Mouse (Mus musculus): ENCODE results near the gene Ubfd1. TPM values are rescaled to one million over a fixed set of nuclear protein-coding genes. Genes with fewer than 3 reads are reported as not detected.
A peak's percentile ranks its signal among the peaks of the same experiment; 100 is the strongest.

Ubfd1 gene
- polyA plus RNA-seq, 1 experiment from 2014 or later = 16.2 TPM

GRCm38 (mm10) chr7:122046813-122047212 lies 20.2 kb upstream of the Ubfd1 start:
- H3K27ac ChIP-seq (replicated peaks) = no peak overlapping the region; the same call in 1 of the 2 replicates
- ATAC-seq (ENCODE audit: insufficient read depth) = no peak; the same call in 1 of the 2 replicates
- 22% methylated on average over 2 of the region's 2 CpGs for WGBS (ENCODE audit: insufficient replicate concordance)

GRCm38 (mm10) chr7:122048191-122048590 lies 18.8 kb upstream of the Ubfd1 start:
- Histone ChIP-seq H3K27ac (replicated peaks) (no peak overlapping the region), H3K9me3 (replicated peaks) (no peaks in the 10 kb centered on the region), H3K4me2 (no peak overlapping the region), H3K9ac (no peak overlapping the region), H3K27me3 (no peaks in the 10 kb centered on the region), H3K4me3 (replicated peaks) (no peak overlapping the region), H3K36me3 (replicated peaks) (peaks cover 15% of the 10 kb centered on the region), H3K4me1 (replicated peaks) (peaks cover 29% of the 10 kb centered on the region)
- no peak for ATAC-seq (ENCODE audit: insufficient read depth)
- WGBS (ENCODE audit: insufficient replicate concordance) = 87% methylated on average over 9 of the region's 9 CpGs

More at GRCm38 (mm10) chr7:122046813-122047212, 20.2 kb upstream of the Ubfd1 start:
- Histone ChIP-seq H3K36me3 (replicated peaks) (peaks cover 15% of the 10 kb centered on the region), H3K27me3 (no peaks in the 10 kb centered on the region), H3K4me2 (no peak overlapping the region), H3K9me3 (replicated peaks) (no peaks in the 10 kb centered on the region), H3K4me3 (replicated peaks) (no peak overlapping the region), H3K9ac (no peak overlapping the region), H3K4me1 (replicated peaks) (peaks cover 29% of the 10 kb centered on the region)

- Histone ChIP-seq H3K4me3 (replicated peaks) (no peak overlapping the region), H3K27ac (replicated peaks) (no peak overlapping the region), H3K36me3 (replicated peaks) (peaks cover 21% of the 10 kb centered on the region), H3K4me2 (no peak overlapping the region), H3K27me3 (no peaks in the 10 kb centered on the region), H3K9ac (no peak overlapping the region), H3K9me3 (replicated peaks) (no peaks in the 10 kb centered on the region), H3K4me1 (replicated peaks) (peaks cover 22% of the 10 kb centered on the region)
- WGBS (ENCODE audit: insufficient replicate concordance) = 48% methylated on average over 1 of the region's 1 CpGs
- no peak for ATAC-seq (ENCODE audit: insufficient read depth)
Observed at GRCm38 (mm10) chr7:122050834-122051233, 16.1 kb upstream of the Ubfd1 start.

GRCm38 (mm10) chr7:122056633-122057032 lies 10.3 kb upstream of the Ubfd1 start:
- Histone ChIP-seq H3K4me1 (replicated peaks) (no peaks in the 10 kb centered on the region), H3K27ac (replicated peaks) (no peak overlapping the region), H3K27me3 (no peaks in the 10 kb centered on the region), H3K36me3 (replicated peaks) (peaks cover 37% of the 10 kb centered on the region), H3K4me3 (replicated peaks) (no peak overlapping the region), H3K9ac (no peak overlapping the region), H3K9me3 (replicated peaks) (no peaks in the 10 kb centered on the region), H3K4me2 (no peak overlapping the region)
- 63% methylated on average over 5 of the region's 5 CpGs for WGBS (ENCODE audit: insufficient replicate concordance)
- peak; percentile 37; the same call in 1 of the 2 replicates for ATAC-seq (ENCODE audit: insufficient read depth)

- Histone ChIP-seq H3K4me1 (replicated peaks) (peaks cover 38% of the 10 kb centered on the region), H3K27ac (replicated peaks) (no peak overlapping the region), H3K4me3 (replicated peaks) (peak overlapping the region; percentile 93; the same call in 1 of the 2 replicates), H3K36me3 (replicated peaks) (peaks cover 17% of the 10 kb centered on the region; the same call in 1 of the 2 replicates), H3K27me3 (no peaks in the 10 kb centered on the region), H3K4me2 (peak overlapping the region; percentile 96), H3K9ac (no peak overlapping the region), H3K9me3 (replicated peaks) (no peaks in the 10 kb centered on the region)
- ATAC-seq (ENCODE audit: insufficient read depth) = no peak
- WGBS (ENCODE audit: insufficient replicate concordance) = 52% methylated on average over 1 of the region's 1 CpGs
Observed at GRCm38 (mm10) chr7:122065656-122066055, 1.3 kb upstream of the Ubfd1 start.

- Histone ChIP-seq H3K27me3 (no peaks in the 10 kb centered on the region), H3K4me2 (peak overlapping the region; percentile 96), H3K27ac (replicated peaks) (peak overlapping the region; percentile 83), H3K4me1 (replicated peaks) (peaks cover 40% of the 10 kb centered on the region), H3K4me3 (replicated peaks) (peak overlapping the region; percentile 93), H3K9me3 (replicated peaks) (no peaks in the 10 kb centered on the region), H3K9ac (peak overlapping the region; percentile 88), H3K36me3 (replicated peaks) (peaks cover 21% of the 10 kb centered on the region)
- no peak for ATAC-seq (ENCODE audit: insufficient read depth)
- WGBS (ENCODE audit: insufficient replicate concordance) = 5% methylated on average over 31 of the region's 31 CpGs
Observed at GRCm38 (mm10) chr7:122066102-122066944, 652 bp upstream of the Ubfd1 start.

GRCm38 (mm10) chr7:122067517-122068381 lies 774 bp downstream of the Ubfd1 start:
- H3K4me1 ChIP-seq (replicated peaks) = peaks cover 40% of the 10 kb centered on the region
- no peaks in the 10 kb centered on the region for H3K27me3 ChIP-seq
- WGBS (ENCODE audit: insufficient replicate concordance) = under 1% methylated on average over 58 of the region's 58 CpGs
- peak overlapping the region; percentile 96 for H3K4me2 ChIP-seq
- no peak; the same call in 1 of the 2 replicates for ATAC-seq (ENCODE audit: insufficient read depth)
- peak overlapping the region; percentile 83 for H3K27ac ChIP-seq (replicated peaks)
- H3K9ac ChIP-seq = peak overlapping the region; percentile 88
- H3K36me3 ChIP-seq (replicated peaks) = peaks cover 33% of the 10 kb centered on the region
- no peaks in the 10 kb centered on the region for H3K9me3 ChIP-seq (replicated peaks)
- peak overlapping the region; percentile 93 for H3K4me3 ChIP-seq (replicated peaks)

- Histone ChIP-seq H3K4me1 (replicated peaks) (peaks cover 15% of the 10 kb centered on the region), H3K36me3 (replicated peaks) (peaks cover 85% of the 10 kb centered on the region), H3K9me3 (replicated peaks) (no peaks in the 10 kb centered on the region), H3K4me3 (replicated peaks) (no peak overlapping the region), H3K27me3 (no peaks in the 10 kb centered on the region), H3K9ac (no peak overlapping the region), H3K4me2 (no peak overlapping the region), H3K27ac (replicated peaks) (no peak overlapping the region)
- no peak for ATAC-seq (ENCODE audit: insufficient read depth)
- 48% methylated on average over 3 of the region's 3 CpGs for WGBS (ENCODE audit: insufficient replicate concordance)
Observed at GRCm38 (mm10) chr7:122074374-122074773, 7.4 kb downstream of the Ubfd1 start.

- no peaks in the 10 kb centered on the region for H3K27me3 ChIP-seq
- no peak overlapping the region for H3K9ac ChIP-seq
- H3K9me3 ChIP-seq (replicated peaks) = no peaks in the 10 kb centered on the region
- no peak overlapping the region for H3K27ac ChIP-seq (replicated peaks)
- H3K36me3 ChIP-seq (replicated peaks) = peaks cover 71% of the 10 kb centered on the region
- ATAC-seq (ENCODE audit: insufficient read depth) = no peak
- 76% methylated on average over 8 of the region's 8 CpGs for WGBS (ENCODE audit: insufficient replicate concordance)
- H3K4me2 ChIP-seq = no peak overlapping the region
- no peaks in the 10 kb centered on the region for H3K4me1 ChIP-seq (replicated peaks)
- no peak overlapping the region for H3K4me3 ChIP-seq (replicated peaks)
Observed at GRCm38 (mm10) chr7:122079798-122080554, 13.0 kb downstream of the Ubfd1 start.

- peaks cover 66% of the 10 kb centered on the region for H3K36me3 ChIP-seq (replicated peaks)
- H3K27ac ChIP-seq (replicated peaks) = no peak overlapping the region
- no peaks in the 10 kb centered on the region for H3K4me1 ChIP-seq (replicated peaks)
- no peaks in the 10 kb centered on the region for H3K9me3 ChIP-seq (replicated peaks)
- no peak overlapping the region for H3K4me2 ChIP-seq
- no peak for ATAC-seq (ENCODE audit: insufficient read depth)
- H3K9ac ChIP-seq = no peak overlapping the region
- no peak overlapping the region for H3K4me3 ChIP-seq (replicated peaks)
- no peaks in the 10 kb centered on the region for H3K27me3 ChIP-seq
- 79% methylated on average over 1 of the region's 1 CpGs for WGBS (ENCODE audit: insufficient replicate concordance)
Observed at GRCm38 (mm10) chr7:122081071-122081470, 14.1 kb downstream of the Ubfd1 start.
